Mouse (Mus musculus) left cerebral cortex, postnatal 4 days (tissue): ENCODE data around the gene Keap1. TPM values are rescaled to one million over a fixed set of nuclear protein-coding genes. Genes with fewer than 3 reads are reported as not detected.
"Not testable (repeated sequence)": the region's sequence is repeated elsewhere in the genome, so short reads cannot be mapped to it uniquely, and the experiment has no call there.

ENCODE experiments used
- DNase-seq: peaks from one replicate; pipeline ENCODE4 v3.0.0-alpha.2; 2022
- intact Hi-C: fragments of 180-260 bp; cut with DNase I; formaldehyde crosslinking; loops from one replicate; pipeline ENCODE4 v1.15.1; 2025
- total RNA-seq, 2 experiments: library from RNA; stranded (reverse); gene quantifications; 2 replicates each; pipeline ENCODE4 v1.2.3; 2021

Keap1 gene
- total RNA-seq, 2 experiments from 2014 or later: 49.0 to 50.8 TPM

GRCm38 (mm10) chr9:21264272-21264999, 25.3 kb upstream of the Keap1 start:
- intact Hi-C loops: no loop called here

GRCm38 (mm10) chr9:21261831-21262230, 22.7 kb upstream of the Keap1 start:
- intact Hi-C loops: no loop called here
- no peak for DNase-seq

More at GRCm38 (mm10) chr9:21264272-21264999, 25.3 kb upstream of the Keap1 start:
- no peak for DNase-seq

GRCm38 (mm10) chr9:21260491-21261040, 21.4 kb upstream of the Keap1 start:
- intact Hi-C loops: no loop called here
- no peak for DNase-seq

DNA sequence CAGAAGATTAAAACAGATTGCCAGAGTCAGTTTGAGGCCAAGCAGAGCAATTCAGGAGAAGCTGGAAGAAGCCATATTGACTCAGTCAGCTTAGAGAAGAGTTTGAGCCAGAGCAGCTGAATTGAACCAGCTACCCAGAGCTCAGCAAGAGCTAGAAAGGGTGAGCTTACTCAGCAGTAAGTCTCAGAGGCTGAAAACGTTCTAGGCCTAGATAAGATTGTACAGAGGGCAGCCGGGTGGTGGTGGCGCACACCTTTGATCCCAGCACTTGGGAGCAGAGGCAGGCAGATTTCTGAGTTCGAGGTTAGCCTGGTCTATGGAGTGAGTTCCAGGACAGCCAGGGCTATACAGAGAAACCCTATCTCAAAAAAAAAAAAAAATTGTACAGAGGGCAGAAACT, 17.2 kb upstream of the Keap1 start:
- intact Hi-C loops, DNase-seq: not testable (repeated sequence)

DNA sequence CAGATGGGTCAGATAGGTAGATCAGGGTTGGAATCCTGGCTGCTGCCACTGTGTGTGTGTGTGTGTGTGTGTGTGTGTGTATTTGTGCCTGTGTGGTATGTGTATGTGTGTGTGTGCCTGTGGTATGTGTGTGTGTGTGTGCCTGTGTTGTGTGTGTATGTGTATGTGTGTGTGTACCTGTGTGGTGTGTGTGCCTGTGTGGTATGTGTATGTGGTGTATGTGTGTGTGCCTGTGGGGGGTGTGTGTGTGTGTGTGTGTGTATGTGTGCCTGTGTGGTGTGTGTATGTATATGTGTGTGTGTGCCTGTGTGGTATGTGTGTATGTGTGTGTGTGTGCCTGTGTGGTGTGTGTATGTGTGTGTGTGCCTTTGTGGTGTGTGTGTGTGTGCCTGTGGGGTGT, 15.5 kb upstream of the Keap1 start:
- no peak for DNase-seq
- intact Hi-C loops: no loop called here

GRCm38 (mm10) chr9:21251116-21251735, 12.1 kb upstream of the Keap1 start:
- DNase-seq: no peak
- intact Hi-C loops: no loop called here

DNA sequence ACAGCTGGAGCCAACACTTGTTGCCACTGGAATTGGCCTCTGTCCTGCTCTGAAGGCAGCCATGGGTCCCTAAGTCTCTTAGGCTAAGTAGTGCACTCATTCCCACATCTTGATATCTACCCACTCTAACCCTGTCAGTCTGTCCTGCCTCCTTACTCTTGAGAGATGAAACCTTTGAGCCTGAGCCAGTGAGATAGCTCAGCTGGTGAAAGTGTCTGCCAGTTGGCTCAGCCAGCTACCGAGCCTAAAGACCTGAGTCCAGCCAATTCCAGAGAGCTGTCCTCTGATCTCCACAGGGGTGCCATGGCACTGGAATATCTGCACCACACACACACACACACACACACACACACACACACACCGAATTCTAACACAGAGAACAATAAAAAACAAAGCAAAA, 11.3 kb upstream of the Keap1 start:
- peak; percentile 58 for DNase-seq
- intact Hi-C loops: no loop called here

- intact Hi-C loops: no loop called here
- no peak for DNase-seq
Observed at GRCm38 (mm10) chr9:21249629-21250508, 10.7 kb upstream of the Keap1 start.

DNA sequence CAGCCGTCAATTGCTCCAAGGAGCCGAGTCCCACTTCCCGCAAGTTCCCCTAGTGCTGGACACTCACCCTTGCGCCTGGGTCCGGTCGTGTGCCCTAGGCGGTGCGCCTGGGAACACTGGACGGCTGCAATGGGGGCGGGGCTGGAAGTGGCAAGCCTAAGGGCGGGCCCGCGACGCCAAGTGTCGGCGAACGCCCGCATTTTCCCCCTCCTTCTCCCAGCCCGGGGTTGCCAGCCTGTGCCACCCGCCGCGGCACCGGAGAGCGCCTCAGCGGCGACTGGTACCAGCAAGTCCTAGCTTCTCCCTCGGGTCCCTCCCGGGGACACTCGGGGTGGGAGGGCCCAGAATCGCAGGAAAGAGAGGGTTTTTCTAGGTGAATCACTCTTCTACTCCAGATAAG, 9.2 kb upstream of the Keap1 start, which contains the start of gene S1pr5:
Gene S1pr5, minus strand, starts transcription at position 118 of the 400 bp plus-strand sequence.
- no peak for DNase-seq
- intact Hi-C loops: no loop called here

- intact Hi-C loops: no loop called here
- no peak for DNase-seq
Observed at GRCm38 (mm10) chr9:21246342-21246741, 7.2 kb upstream of the Keap1 start.

GRCm38 (mm10) chr9:21245113-21245487, 5.9 kb upstream of the Keap1 start:
- DNase-seq: no peak
- intact Hi-C loops: no loop called here

DNA sequence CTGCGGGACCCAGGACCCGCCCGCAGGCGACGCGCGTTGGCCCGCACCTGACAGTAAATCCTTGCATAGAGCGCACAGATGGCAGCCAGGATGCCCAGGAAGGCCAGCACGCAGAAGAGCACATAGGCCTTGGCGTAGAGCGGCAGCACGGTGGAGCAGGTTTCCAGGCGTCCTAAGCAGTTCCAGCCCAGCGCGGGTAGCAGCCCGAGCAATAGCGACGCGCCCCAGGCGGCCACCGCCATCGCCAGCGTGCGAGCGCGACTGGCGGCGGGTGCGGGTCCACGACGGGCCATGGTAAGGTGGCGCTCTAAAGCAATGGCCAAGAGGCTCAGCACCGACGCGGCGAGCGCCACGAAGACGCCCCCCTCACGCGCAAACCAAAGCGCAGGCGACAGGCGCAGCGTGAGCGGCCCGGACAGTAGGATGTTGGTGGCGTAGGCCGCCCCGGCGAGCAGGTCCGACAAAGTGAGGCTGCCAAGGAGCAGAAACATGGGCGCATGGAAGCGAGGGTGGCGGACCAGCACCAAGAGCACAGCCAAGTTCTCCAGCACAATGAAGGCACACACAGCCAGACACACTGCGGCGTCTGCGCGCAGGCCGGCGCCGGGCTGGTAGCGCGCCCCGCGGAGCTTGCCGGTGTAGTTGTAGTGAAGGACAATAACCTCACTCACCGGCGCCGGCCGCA, 5.4 kb upstream of the Keap1 start:
- DNase-seq: peak; percentile 29
- intact Hi-C loops: no loop called here

GRCm38 (mm10) chr9:21243826-21244427, 4.8 kb upstream of the Keap1 start:
- intact Hi-C loops: no loop called here
- peak; percentile 45 for DNase-seq

GRCm38 (mm10) chr9:21241343-21241742, 2.2 kb upstream of the Keap1 start:
- peak; percentile 88 for DNase-seq
- intact Hi-C loops: no loop called here

GRCm38 (mm10) chr9:21239465-21239848, 296 bp upstream of the Keap1 start:
- no peak for DNase-seq
- intact Hi-C loops: no loop called here

- DNase-seq: no peak
- intact Hi-C loops: no loop called here
Observed at GRCm38 (mm10) chr9:21238004-21238732, 993 bp downstream of the Keap1 start.

- intact Hi-C loops: no loop called here
- DNase-seq: peak; percentile 47
Observed at GRCm38 (mm10) chr9:21237368-21238003, 1.7 kb downstream of the Keap1 start.

GRCm38 (mm10) chr9:21236991-21237367, 2.2 kb downstream of the Keap1 start:
- intact Hi-C loops: no loop called here
- DNase-seq: peak; percentile 32

DNA sequence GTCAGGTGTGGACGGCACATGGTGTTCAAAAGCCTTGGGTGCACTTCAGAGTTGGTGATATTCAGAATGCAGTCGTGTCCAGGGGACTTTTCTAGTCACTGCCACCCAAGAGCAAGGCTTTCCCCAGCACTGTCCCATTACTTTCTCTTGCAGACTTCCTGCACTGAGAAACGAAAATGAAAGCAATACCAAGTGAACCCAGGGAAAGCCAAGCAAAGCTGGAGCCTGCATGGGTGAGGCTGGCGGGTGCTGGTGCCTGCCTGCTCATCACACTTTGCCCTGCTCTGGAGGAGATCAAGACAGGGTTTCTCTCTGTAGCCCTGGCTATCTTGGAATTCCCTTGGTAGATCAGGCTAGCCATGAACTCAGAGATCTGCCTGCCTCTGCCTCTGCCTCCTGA, 3.8 kb downstream of the Keap1 start:
- DNase-seq: no peak
- intact Hi-C loops: no loop called here
